Mouse (Mus musculus): ENCODE measurements around the gene Shoc2. TPM values are rescaled to one million over a fixed set of nuclear protein-coding genes. Genes with fewer than 3 reads are reported as not detected.

The Shoc2 gene
- polyA plus RNA-seq, 1 experiment from 2014 or later = 55.2 TPM

DNA sequence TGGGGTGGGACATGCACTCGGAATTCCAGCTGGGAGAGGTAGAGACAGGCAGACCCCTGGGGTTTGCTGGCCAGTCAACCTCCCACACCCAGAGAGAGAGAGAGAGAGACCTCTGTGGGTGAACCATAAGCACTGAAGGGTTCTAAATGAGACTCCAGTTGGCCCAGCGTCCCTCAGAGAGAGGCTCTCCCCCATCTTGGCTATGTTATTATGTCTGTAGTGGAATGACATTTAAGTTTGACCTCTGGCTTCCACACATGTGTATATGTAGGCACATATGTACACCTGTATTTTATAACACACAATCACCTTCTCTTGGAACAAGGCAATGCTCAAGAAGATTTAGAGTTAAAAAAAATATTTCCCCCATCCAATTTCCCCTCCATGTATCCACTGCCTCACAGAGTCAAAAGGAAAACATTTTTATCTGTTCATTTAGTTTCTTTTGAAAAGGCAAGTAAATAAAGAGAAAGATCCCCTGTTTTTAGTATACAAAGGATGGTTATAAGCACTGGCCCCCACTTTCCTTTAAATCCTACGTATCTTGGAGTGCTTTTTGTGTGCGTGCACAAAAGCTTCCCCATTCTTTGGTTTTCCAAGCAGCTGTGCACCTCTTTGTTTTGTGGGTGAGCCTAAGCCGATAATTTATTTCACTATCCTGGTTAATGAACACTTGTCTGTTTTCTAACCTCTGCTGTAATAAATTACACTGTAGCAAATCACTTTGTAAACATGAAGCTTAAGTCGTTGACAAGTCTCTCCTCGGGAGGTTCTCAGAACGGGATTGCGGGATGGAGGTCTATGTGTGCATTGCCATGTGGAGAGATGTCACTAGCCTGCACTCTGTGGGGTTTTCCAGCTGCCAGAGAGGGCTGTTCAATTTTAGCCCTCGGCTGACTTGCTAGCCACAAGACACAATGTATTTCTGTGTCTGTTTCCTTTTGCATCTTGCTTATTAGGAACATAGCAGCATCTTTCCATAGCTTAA lies 132.6 kb downstream of the Shoc2 start:
- WGBS = 14% methylated on average over 10 of the region's 10 CpGs
- ATAC-seq (replicated peaks) = no peak

DNA sequence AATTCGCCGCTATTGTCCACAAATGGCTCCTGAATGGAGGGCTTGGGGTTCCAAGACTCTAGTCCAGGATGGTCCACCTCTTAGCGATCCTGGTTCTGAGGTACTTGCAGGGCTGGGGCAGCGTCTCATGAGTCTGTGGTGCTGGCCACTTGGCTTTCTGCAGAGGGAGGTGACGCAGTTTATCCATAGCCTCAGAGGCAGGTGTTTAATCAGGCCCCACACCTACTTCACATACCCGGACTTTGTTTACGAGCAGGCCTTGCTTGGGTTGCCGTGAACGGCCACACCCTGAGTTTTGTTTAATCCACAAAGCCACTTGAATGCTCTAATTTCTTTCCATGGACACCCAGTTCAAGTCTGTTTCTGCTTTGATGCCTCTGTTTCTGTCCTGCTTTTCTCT lies 137.2 kb downstream of the Shoc2 start:
- no peak for ATAC-seq (replicated peaks)
- WGBS = 89% methylated on average over 9 of the region's 9 CpGs
- Histone ChIP-seq H3K9me3 (no peaks in the 10 kb centered on the region), H3K27ac (replicated peaks) (no peak overlapping the region), H3K9ac (replicated peaks) (no peak overlapping the region), H3K4me3 (no peak overlapping the region), H3K4me2 (replicated peaks) (no peak overlapping the region), H3K27me3 (no peaks in the 10 kb centered on the region), H3K4me1 (peaks cover 9% of the 10 kb centered on the region; the same call in 1 of the 2 replicates), H3K36me3 (no peaks in the 10 kb centered on the region)

More for the DNA sequence above, 132.6 kb downstream of the Shoc2 start:
- Histone ChIP-seq H3K27me3 (no peaks in the 10 kb centered on the region), H3K27ac (replicated peaks) (no peak overlapping the region), H3K4me2 (replicated peaks) (no peak overlapping the region), H3K4me1 (peaks cover 10% of the 10 kb centered on the region; the same call in 1 of the 2 replicates), H3K9ac (replicated peaks) (no peak overlapping the region), H3K4me3 (no peak overlapping the region), H3K36me3 (no peaks in the 10 kb centered on the region), H3K9me3 (no peaks in the 10 kb centered on the region)

DNA sequence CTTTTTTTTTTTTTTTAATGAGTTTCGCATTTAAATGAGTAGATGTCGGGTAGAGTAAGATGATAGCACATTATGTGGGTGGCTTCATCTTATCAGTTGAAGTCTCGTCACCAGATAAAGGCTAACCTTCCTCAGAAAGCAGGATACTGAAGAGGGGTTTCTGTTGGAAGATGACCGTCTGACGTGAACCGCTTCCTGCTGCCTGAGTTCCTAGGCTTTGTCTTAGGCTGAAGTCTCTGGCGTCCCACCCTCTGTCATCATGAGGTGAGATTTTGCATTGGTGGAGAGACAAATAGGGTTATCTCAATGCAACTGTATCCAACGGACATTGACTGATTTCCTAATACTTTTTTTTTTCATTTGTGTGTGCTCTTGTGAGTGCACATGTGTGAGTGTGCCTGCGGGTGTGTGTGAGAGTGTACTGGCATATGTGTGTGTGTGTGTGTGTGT lies 137.6 kb downstream of the Shoc2 start:
- Histone ChIP-seq H3K4me3 (no peak overlapping the region), H3K4me1 (peaks cover 5% of the 10 kb centered on the region; the same call in 1 of the 2 replicates), H3K27ac (replicated peaks) (no peak overlapping the region), H3K9ac (replicated peaks) (no peak overlapping the region), H3K9me3 (no peaks in the 10 kb centered on the region), H3K4me2 (replicated peaks) (no peak overlapping the region), H3K27me3 (no peaks in the 10 kb centered on the region), H3K36me3 (no peaks in the 10 kb centered on the region)
- WGBS = 88% methylated on average over 9 of the region's 9 CpGs
- ATAC-seq (replicated peaks) = no peak

Other genes starting within 250 kb of the Shoc2 start
- 90.4 and 94.7 TPM in 2 replicates for gene Pdcd4, start 52.1 kb upstream of the Shoc2 start, polyA plus RNA-seq (2015; fragmentation: Nextera tagmentation; extraction: Ambion mirVana)
- gene Bbip1, start 321 bp downstream of the Shoc2 start, polyA plus RNA-seq (2015; fragmentation: Nextera tagmentation; extraction: Ambion mirVana) = 144 and 145 TPM in 2 replicates
- 1.1 and 1.5 TPM in 2 replicates for gene Adra2a, start 99.8 kb downstream of the Shoc2 start, polyA plus RNA-seq (2015; fragmentation: Nextera tagmentation; extraction: Ambion mirVana)